Mouse (Mus musculus): ENCODE results near the gene Sf1. TPM values are rescaled to one million over a fixed set of nuclear protein-coding genes. Genes with fewer than 3 reads are reported as not detected.

Gene Sf1
- polyA plus RNA-seq, 1 experiment = 226 TPM

DNA sequence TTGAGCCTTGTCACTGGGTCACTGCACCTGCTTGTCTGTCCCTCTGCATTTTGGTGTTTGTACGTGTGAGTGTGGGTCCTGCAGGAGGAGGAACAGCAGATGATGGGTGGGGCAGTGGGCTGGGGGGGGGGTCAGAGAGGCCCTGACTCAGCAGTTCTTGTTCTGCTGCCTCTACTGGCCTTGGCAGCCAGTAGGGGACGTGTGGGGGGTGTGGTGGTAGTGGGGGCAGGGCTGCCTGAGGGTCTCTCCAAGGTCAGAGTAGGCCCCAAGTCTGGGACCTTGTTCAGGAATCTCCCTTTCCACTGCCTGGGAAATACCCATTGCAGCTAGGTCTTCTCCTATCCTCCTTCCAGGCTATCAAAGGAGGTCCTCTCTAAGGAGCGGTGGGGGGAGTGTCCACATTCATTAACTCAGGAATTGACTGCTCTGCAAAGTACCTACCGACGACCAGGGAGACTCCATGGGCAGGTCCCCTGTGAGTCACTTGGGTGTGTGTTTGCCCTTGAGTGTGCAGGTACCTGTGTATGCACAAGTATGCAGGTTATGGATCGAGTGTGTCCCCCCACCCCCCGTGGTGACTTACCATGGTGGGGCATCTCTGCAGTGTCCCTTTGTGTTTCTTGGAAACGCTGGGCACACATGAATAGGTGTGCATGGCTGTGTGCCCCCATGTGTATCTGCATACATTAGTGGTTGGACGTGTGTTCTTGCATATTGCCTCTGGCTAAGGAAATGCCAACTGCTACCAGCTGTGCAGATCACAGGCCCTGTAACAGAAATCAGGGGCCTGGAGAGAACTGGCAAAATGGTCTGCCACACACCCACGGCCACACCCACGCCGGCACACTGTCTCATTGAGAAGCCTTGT lies 53.6 kb downstream of the Sf1 start:
- Histone ChIP-seq H3K4me1 (ENCODE audit: control insufficient read depth, insufficient read depth, low read length) (no peaks in the 10 kb centered on the region), H3K27ac (ENCODE audit: insufficient read depth, low read length) (no peak overlapping the region), H3K4me3 (ENCODE audit: insufficient read depth, low read length) (no peak overlapping the region)
- no peak for TF ChIP-seq CTCF (IDR thresholded peaks at IDR 0.05; ENCODE audit: borderline replicate concordance, insufficient read depth, low read length)
- no peak for TF ChIP-seq POLR2A (IDR thresholded peaks at IDR 0.05; ENCODE audit: low read depth, low read length)

DNA sequence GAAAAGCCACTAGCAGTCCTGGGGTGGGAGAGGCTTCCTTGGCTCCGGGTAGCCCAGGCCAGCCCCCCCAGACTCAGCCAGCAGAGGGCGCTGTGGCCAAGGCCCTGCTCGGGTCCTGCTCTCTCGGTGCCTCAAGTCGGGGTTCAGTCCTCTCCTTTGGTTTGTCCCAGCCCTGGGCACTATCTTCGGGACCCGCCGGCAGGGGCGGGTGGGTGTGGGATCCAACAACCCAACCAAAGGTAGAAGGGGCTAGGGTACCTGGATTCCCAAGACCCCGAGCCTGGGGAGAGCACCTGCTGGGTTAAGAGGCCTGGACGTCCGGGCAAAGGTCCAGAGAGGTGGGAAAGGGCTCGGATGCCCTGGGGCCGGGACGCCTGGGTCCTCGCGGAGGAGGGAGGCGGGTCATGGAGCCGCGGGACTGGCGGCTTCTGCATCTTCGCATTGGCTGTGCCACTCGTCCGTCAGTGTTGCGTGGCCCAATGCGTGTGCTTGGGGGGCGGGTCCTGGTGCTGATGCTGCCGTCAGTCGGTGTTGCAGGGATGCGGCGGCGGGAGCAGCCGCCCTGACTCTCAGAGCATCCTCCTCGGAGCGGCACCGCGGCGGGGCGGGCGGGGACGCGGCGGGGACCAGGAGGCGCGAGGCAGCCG lies 54.9 kb downstream of the Sf1 start, which contains the start of gene Nrxn2:
Gene Nrxn2, plus strand, starts transcription at position 499 of the 647 bp plus-strand sequence.
- no peak within 1 kb of the TSS for H3K27ac ChIP-seq (ENCODE audit: insufficient read depth, low read length)
- TF ChIP-seq CTCF (IDR thresholded peaks at IDR 0.05; ENCODE audit: borderline replicate concordance, insufficient read depth, low read length) (peak; percentile 79), POLR2A (IDR thresholded peaks at IDR 0.05; ENCODE audit: low read depth, low read length) (no peak)
- no peaks in the 10 kb centered on the region for H3K4me1 ChIP-seq (ENCODE audit: control insufficient read depth, insufficient read depth, low read length)
- peak within 1 kb of the TSS; percentile 33 for H3K4me3 ChIP-seq (ENCODE audit: insufficient read depth, low read length)

GRCm38 (mm10) chr19:6418984-6419692 lies 55.6 kb downstream of the Sf1 start:
- no peaks in the 10 kb centered on the region for H3K4me1 ChIP-seq (ENCODE audit: control insufficient read depth, insufficient read depth, low read length)
- TF ChIP-seq POLR2A (IDR thresholded peaks at IDR 0.05; ENCODE audit: low read depth, low read length) (no peak), CTCF (IDR thresholded peaks at IDR 0.05; ENCODE audit: borderline replicate concordance, insufficient read depth, low read length) (no peak)
- H3K27ac ChIP-seq (ENCODE audit: insufficient read depth, low read length) = no peak overlapping the region
- H3K4me3 ChIP-seq (ENCODE audit: insufficient read depth, low read length) = no peak overlapping the region

GRCm38 (mm10) chr19:6419805-6420310 lies 56.4 kb downstream of the Sf1 start:
- TF ChIP-seq CTCF (IDR thresholded peaks at IDR 0.05; ENCODE audit: borderline replicate concordance, insufficient read depth, low read length) (no peak), POLR2A (IDR thresholded peaks at IDR 0.05; ENCODE audit: low read depth, low read length) (no peak)
- H3K27ac ChIP-seq (ENCODE audit: insufficient read depth, low read length) = no peak overlapping the region
- no peak overlapping the region for H3K4me3 ChIP-seq (ENCODE audit: insufficient read depth, low read length)
- H3K4me1 ChIP-seq (ENCODE audit: control insufficient read depth, insufficient read depth, low read length) = no peaks in the 10 kb centered on the region

- no peaks in the 10 kb centered on the region for H3K4me1 ChIP-seq (ENCODE audit: control insufficient read depth, insufficient read depth, low read length)
- no peak overlapping the region for H3K4me3 ChIP-seq (ENCODE audit: insufficient read depth, low read length)
- TF ChIP-seq CTCF (IDR thresholded peaks at IDR 0.05; ENCODE audit: borderline replicate concordance, insufficient read depth, low read length) = no peak
- TF ChIP-seq POLR2A (IDR thresholded peaks at IDR 0.05; ENCODE audit: low read depth, low read length) = no peak
- no peak overlapping the region for H3K27ac ChIP-seq (ENCODE audit: insufficient read depth, low read length)
Observed at GRCm38 (mm10) chr19:6420481-6421210, 57.2 kb downstream of the Sf1 start.

GRCm38 (mm10) chr19:6421211-6421590 lies 57.7 kb downstream of the Sf1 start:
- Histone ChIP-seq H3K27ac (ENCODE audit: insufficient read depth, low read length) (no peak overlapping the region), H3K4me3 (ENCODE audit: insufficient read depth, low read length) (no peak overlapping the region), H3K4me1 (ENCODE audit: control insufficient read depth, insufficient read depth, low read length) (no peaks in the 10 kb centered on the region)
- TF ChIP-seq POLR2A (IDR thresholded peaks at IDR 0.05; ENCODE audit: low read depth, low read length) (no peak), CTCF (IDR thresholded peaks at IDR 0.05; ENCODE audit: borderline replicate concordance, insufficient read depth, low read length) (no peak)

- H3K4me3 ChIP-seq (ENCODE audit: insufficient read depth, low read length) = no peak overlapping the region
- no peaks in the 10 kb centered on the region for H3K4me1 ChIP-seq (ENCODE audit: control insufficient read depth, insufficient read depth, low read length)
- no peak overlapping the region for H3K27ac ChIP-seq (ENCODE audit: insufficient read depth, low read length)
- TF ChIP-seq POLR2A (IDR thresholded peaks at IDR 0.05; ENCODE audit: low read depth, low read length) (no peak), CTCF (IDR thresholded peaks at IDR 0.05; ENCODE audit: borderline replicate concordance, insufficient read depth, low read length) (no peak)
Observed at GRCm38 (mm10) chr19:6422014-6422413, 58.5 kb downstream of the Sf1 start.

DNA sequence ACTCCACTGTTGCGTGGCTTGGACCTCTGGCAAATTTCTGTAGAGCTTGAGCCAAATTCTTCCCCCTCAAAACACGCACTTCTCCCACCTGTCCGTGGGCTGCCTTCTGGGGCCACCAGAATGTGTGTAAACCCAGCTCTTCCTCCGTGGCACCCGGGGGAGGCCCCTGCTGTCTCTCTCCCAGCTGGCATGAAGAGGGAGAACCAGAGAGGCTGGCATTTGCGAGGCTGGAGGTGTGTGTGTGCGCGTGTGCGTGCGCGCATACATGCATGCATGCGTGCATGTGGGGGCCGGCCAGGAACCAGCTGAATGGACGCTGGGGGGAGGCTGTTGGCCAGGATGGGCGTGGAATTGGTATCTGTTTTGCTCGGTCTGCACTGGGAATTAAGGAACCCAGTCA lies 59.8 kb downstream of the Sf1 start:
- TF ChIP-seq POLR2A (IDR thresholded peaks at IDR 0.05; ENCODE audit: low read depth, low read length) (no peak), CTCF (IDR thresholded peaks at IDR 0.05; ENCODE audit: borderline replicate concordance, insufficient read depth, low read length) (no peak)
- Histone ChIP-seq H3K4me3 (ENCODE audit: insufficient read depth, low read length) (no peak overlapping the region), H3K4me1 (ENCODE audit: control insufficient read depth, insufficient read depth, low read length) (no peaks in the 10 kb centered on the region)

More for the DNA sequence above, 59.8 kb downstream of the Sf1 start:
- H3K27ac ChIP-seq (ENCODE audit: insufficient read depth, low read length) = no peak overlapping the region
